Comparison of ENCODE assay signal across 19 mouse cellular contexts in genomic region chr7:110823593-110823992, GRCm38 (mm10). TPM values are rescaled to one million over a fixed set of nuclear protein-coding genes. Genes with fewer than 3 reads are reported as not detected.
A peak's percentile ranks its signal among the peaks of the same experiment; 100 is the strongest.
DNase-seq lines count a peak whose midpoint lies in the region; TF ChIP-seq lines count a peak whose summit lies in the region.
"Had no signal": no experiment of that assay in that cellular context is flagged by ENCODE, and none has a peak within 500 bp of the region (broad histone marks: within the 10 kb centered on the region; RNA-seq: fewer than 3 reads in every experiment).

No protein-coding gene starts in this region.

- TF ChIP-seq EP300 in MEL (IDR thresholded peaks at IDR 0.05; ENCODE audit: low read depth in 1 of 2, low read length in 2 of 2): peak; percentile 69 to 82

- TF ChIP-seq RAD21 in MEL (IDR thresholded peaks at IDR 0.05; ENCODE audit: low read depth, low read length): no peak; the same call in 1 of the 2 replicates

- peaks cover 8 to 27% of the 10 kb centered on the region in 2 experiments for H3K36me3 ChIP-seq in MEL (ENCODE audit: control insufficient read depth in 1 of 2, insufficient read depth in 2 of 2, low read length in 2 of 2)
- peaks cover 18% of the 10 kb centered on the region for H3K36me3 ChIP-seq in macrophage (ENCODE audit: inconsistent target)

- H3K27me3 ChIP-seq in MEL (ENCODE audit: control insufficient read depth in 1 of 2, insufficient read depth in 2 of 2, low read length in 2 of 2): no peaks in the 10 kb centered on the region
- H3K27me3 ChIP-seq: intestine, embryonic 15.5 days; limb, embryonic 13.5 days; midbrain, embryonic 12.5 days; neural tube, embryonic 13.5 days had no signal

- H3K4me1 ChIP-seq in MEL (ENCODE audit: control insufficient read depth in 1 of 2, insufficient read depth in 2 of 2, low read length in 2 of 2): peaks cover 19 to 24% of the 10 kb centered on the region in 2 experiments
- H3K4me1 ChIP-seq in bone marrow, adult 2 months (ENCODE audit: control insufficient read depth, insufficient read depth, low read length): peaks cover 7% of the 10 kb centered on the region
- H3K4me1 ChIP-seq: forebrain, embryonic 10.5 days; midbrain, embryonic 12.5 days had no signal

- TF ChIP-seq POLR2A in MEL (IDR thresholded peaks at IDR 0.05; ENCODE audit: control insufficient read depth in 1 of 2, insufficient read depth in 1 of 2, low read depth in 1 of 2, low read length in 2 of 2, poor library complexity in 1 of 2): no peak
- no peak for TF ChIP-seq POLR2A in bone marrow, adult 2 months (IDR thresholded peaks at IDR 0.05; ENCODE audit: borderline replicate concordance, control insufficient read depth, low read depth, low read length)

- TF ChIP-seq CTCF in layer of hippocampus, adult 2 months (conservative IDR thresholded peaks at IDR 0.05): no peak
- TF ChIP-seq CTCF in MEL (IDR thresholded peaks at IDR 0.05 in 2 of 3, conservative IDR thresholded peaks at IDR 0.05 in 1 of 3; ENCODE audit: control insufficient read depth in 1 of 3, insufficient read depth in 1 of 3, low read depth in 2 of 3, low read length in 3 of 3, poor library complexity in 1 of 3, severe bottlenecking in 1 of 3): no peak
- TF ChIP-seq CTCF in bone marrow, adult 2 months (IDR thresholded peaks at IDR 0.05; ENCODE audit: control insufficient read depth, insufficient read depth, low read length): no peak
- no peak for TF ChIP-seq CTCF in left cerebral cortex, adult 2 months (IDR thresholded peaks at IDR 0.05)

- H3K79me2 ChIP-seq in MEL (ENCODE audit: control insufficient read depth, insufficient read depth, low read length, poor library complexity) (no peaks in the 10 kb centered on the region), macrophage (ENCODE audit: inconsistent target) (no peaks in the 10 kb centered on the region)

- no peak overlapping the region for H3K9ac ChIP-seq in MEL (ENCODE audit: control insufficient read depth, low read depth, low read length, poor library complexity, severe bottlenecking)
- H3K9ac ChIP-seq: intestine, embryonic 15.5 days; limb, embryonic 13.5 days; midbrain, embryonic 12.5 days; neural tube, embryonic 13.5 days had no signal

- peak overlapping the region; percentile 23; the same call in 1 of the 2 replicates for H3K27ac ChIP-seq in layer of hippocampus, adult 2 months
- H3K27ac ChIP-seq in MEL (ENCODE audit: control insufficient read depth, low read depth, low read length) (peak overlapping the region; percentile 33), macrophage (peak overlapping the region; percentile 91)
- H3K27ac ChIP-seq in bone marrow, adult 2 months (ENCODE audit: control insufficient read depth, insufficient read depth, low read depth, low read length, poor library complexity): peak overlapping the region; percentile 76; the same call in 1 of the 2 replicates
- no peak overlapping the region for H3K27ac ChIP-seq in left cerebral cortex, adult 2 months
- H3K27ac ChIP-seq: forebrain, embryonic 10.5 days; intestine, embryonic 15.5 days; limb, embryonic 13.5 days; midbrain, embryonic 12.5 days; neural tube, embryonic 13.5 days had no signal

- DNase-seq in layer of hippocampus, adult 2 months (ENCODE audit: low spot score in 2 of 2): no peak
- no peak for DNase-seq in layer of hippocampus, adult 18-20 months (ENCODE audit: low spot score in 2 of 2)
- DNase-seq in MEL (ENCODE audit: low read depth, low spot score): peak; percentile 91
- no peak for DNase-seq in left cerebral cortex, adult 2 months (ENCODE audit: extremely low spot score in 1 of 2, low spot score in 2 of 2)
- no peak for DNase-seq in gastrocnemius, adult 8-10 months (ENCODE audit: low spot score in 2 of 2)
- no peak for DNase-seq in kidney, postnatal 14 days
- DNase-seq: cerebellum, adult 2 months; embryo, embryonic 11 days; gastrocnemius, postnatal 10 days; heart, postnatal 10 days; kidney, postnatal 36 days; thymus, adult 2 months had no signal

- 12% methylated on average over 4 of the region's 4 CpGs for WGBS in bone marrow, adult 2 months
- WGBS in macrophage (ENCODE audit: missing documents): 8% methylated on average over 4 of the region's 4 CpGs

- intact Hi-C loops in left cerebral cortex, adult 2 months (cut with DNase I): no loop called here

- H3K9me3 ChIP-seq in MEL (replicated peaks; ENCODE audit: insufficient read depth, low read length): no peaks in the 10 kb centered on the region
- H3K9me3 ChIP-seq: forebrain, embryonic 10.5 days; intestine, embryonic 15.5 days; limb, embryonic 13.5 days; midbrain, embryonic 12.5 days; neural tube, embryonic 13.5 days had no signal

- H3K4me3 ChIP-seq in layer of hippocampus, adult 2 months: no peak overlapping the region
- H3K4me3 ChIP-seq in MEL (ENCODE audit: control insufficient read depth in 1 of 2, insufficient read depth in 1 of 2, low read depth in 2 of 2, low read length in 2 of 2) (no peak overlapping the region), macrophage (ENCODE audit: inconsistent target) (no peak overlapping the region)
- H3K4me3 ChIP-seq in bone marrow, adult 2 months (replicated peaks; ENCODE audit: control insufficient read depth, low read depth, low read length): no peak overlapping the region
- no peak overlapping the region for H3K4me3 ChIP-seq in left cerebral cortex, adult 2 months
- H3K4me3 ChIP-seq: forebrain, embryonic 10.5 days; intestine, embryonic 15.5 days; limb, embryonic 13.5 days; midbrain, embryonic 12.5 days; neural tube, embryonic 13.5 days had no signal

TF ChIP-seq in MEL, 35 proteins besides CTCF, POLR2A, EP300 and RAD21 (continues in another document):
- TF ChIP-seq TCF12 (IDR thresholded peaks at IDR 0.05; ENCODE audit: low read depth, low read length): peak; percentile 80
- TF ChIP-seq SIN3A (IDR thresholded peaks at IDR 0.05; ENCODE audit: low read length): peak; percentile 47; the same call in 1 of the 2 replicates
- TF ChIP-seq NRF1 (IDR thresholded peaks at IDR 0.05; ENCODE audit: insufficient read depth, low read depth, low read length, poor library complexity, severe bottlenecking): no peak
- peak; percentile 46; the same call in 1 of the 2 replicates for TF ChIP-seq RCOR1 (IDR thresholded peaks at IDR 0.05; ENCODE audit: low read depth, low read length)
- peak; percentile 17; the same call in 1 of the 2 replicates for TF ChIP-seq MAX (IDR thresholded peaks at IDR 0.05; ENCODE audit: low read length)
- no peak for TF ChIP-seq HCFC1 (IDR thresholded peaks at IDR 0.05; ENCODE audit: low read depth, low read length)
- 0 out of 2 replicates have a peak, but pooled peaks have one; percentile 45 for TF ChIP-seq POLR2AphosphoS2 (IDR thresholded peaks at IDR 0.05; ENCODE audit: low read length)
- TF ChIP-seq ETS1 (IDR thresholded peaks at IDR 0.05; ENCODE audit: low read depth, low read length): peak; percentile 70
- TF ChIP-seq POLR2AphosphoS5 (IDR thresholded peaks at IDR 0.05; ENCODE audit: borderline replicate concordance, low read depth, low read length): no peak
- TF ChIP-seq MAZ (IDR thresholded peaks at IDR 0.05; ENCODE audit: low read depth, low read length): no peak

RNA-seq across cellular contexts. Expression of gene Rnf141, which starts 20.7 kb away (rescaled TPM):
- total RNA-seq in layer of hippocampus, adult 2 months (2021): 10 to 100 TPM; 83.4 to 90.6 TPM
- total RNA-seq in layer of hippocampus, adult 18-20 months (2021): 10 to 100 TPM; 79.8 to 82.2 TPM
- 19.7 and 23.3 TPM in 2 replicates for total RNA-seq in MEL (2012; rRNA removed)
- 10 to 100 TPM in 1 of 2 experiments, not detected in 1; 18.8 TPM for polyA plus RNA-seq in MEL (2012; ENCODE audit: insufficient read depth in 1 of 2, insufficient read length in 2 of 2, low read depth in 1 of 2, low replicate concordance in 2 of 2, missing spikeins in 1 of 2)
- 24.6 and 29.9 TPM in 2 replicates for polyA plus RNA-seq in bone marrow, adult 2 months (2011; ENCODE audit: insufficient read depth, insufficient read length, low replicate concordance, missing spikeins)
- 100 to 1,000 TPM in 8 of 26 experiments, 10 to 100 TPM in 18; 31.4 to 143 (median 83.4) TPM for total RNA-seq in macrophage (2018; cell fraction: chromatin; rRNA removed)
- 10 to 100 TPM; 29.4 to 73.9 (median 47.1) TPM for total RNA-seq in macrophage (2018; cell fraction: cytosol; rRNA removed)
- 100 to 1,000 TPM in 5 of 26 experiments, 10 to 100 TPM in 21; 28.2 to 126 (median 70.2) TPM for total RNA-seq in macrophage (2018; cell fraction: nucleus; rRNA removed)
- polyA plus RNA-seq in macrophage (2018): 27.9 to 56.7 TPM (median 33.9 TPM) in 3 replicates
- 10 to 100 TPM; 72.1 to 72.6 TPM for total RNA-seq in left cerebral cortex, adult 2 months (2021)
- 10 to 100 TPM; 19.8 to 25.9 (median 23.2) TPM for total RNA-seq in gastrocnemius, adult 8-10 months (2022)

RNA-seq across cellular contexts. Expression of gene Lyve1, which starts 39.4 kb away (rescaled TPM):
- 1 to 10 TPM in 1 of 2 experiments, under 1 TPM in 1; 0.66 to 2.5 TPM for total RNA-seq in layer of hippocampus, adult 2 months (2021)
- total RNA-seq in layer of hippocampus, adult 18-20 months (2021): 1 to 10 TPM; 1.3 to 1.9 TPM
- total RNA-seq in MEL (2012; rRNA removed): not detected in 2 replicates
- polyA plus RNA-seq in MEL (2012; ENCODE audit: insufficient read depth in 1 of 2, insufficient read length in 2 of 2, low read depth in 1 of 2, low replicate concordance in 2 of 2, missing spikeins in 1 of 2) (not detected), macrophage (2018) (0.11 to 0.95 TPM (median 0.12 TPM) in 3 replicates)
- polyA plus RNA-seq in bone marrow, adult 2 months (2011; ENCODE audit: insufficient read depth, insufficient read length, low replicate concordance, missing spikeins): 4.1 TPM in 1 of 2 replicates, not detected in the other
- total RNA-seq in macrophage (2018; cell fraction: chromatin; rRNA removed): not detected
- total RNA-seq in macrophage (2018; cell fraction: cytosol; rRNA removed): under 1 TPM in 19 of 26 experiments, not detected in 7; 0.06 to 0.36 (median 0.19) TPM
- under 1 TPM in 4 of 26 experiments, not detected in 22; 0.17 to 0.89 (median 0.33) TPM for total RNA-seq in macrophage (2018; cell fraction: nucleus; rRNA removed)
- total RNA-seq in left cerebral cortex, adult 2 months (2021): 1 to 10 TPM; 2.0 to 3.4 TPM
- total RNA-seq in gastrocnemius, adult 8-10 months (2022): 1 to 10 TPM; 1.1 to 6.6 (median 3.2) TPM

RNA-seq across cellular contexts. Expression of gene Ampd3, which starts 55.6 kb away (rescaled TPM):
- total RNA-seq in layer of hippocampus, adult 2 months (2021): 10 to 100 TPM; 20.8 to 25.1 TPM
- 10 to 100 TPM; 23.8 to 24.5 TPM for total RNA-seq in layer of hippocampus, adult 18-20 months (2021)
- 11.7 and 14.8 TPM in 2 replicates for total RNA-seq in MEL (2012; rRNA removed)
- 10 to 100 TPM in 1 of 2 experiments, not detected in 1; 22.3 TPM for polyA plus RNA-seq in MEL (2012; ENCODE audit: insufficient read depth in 1 of 2, insufficient read length in 2 of 2, low read depth in 1 of 2, low replicate concordance in 2 of 2, missing spikeins in 1 of 2)
- 25.5 and 36.5 TPM in 2 replicates for polyA plus RNA-seq in bone marrow, adult 2 months (2011; ENCODE audit: insufficient read depth, insufficient read length, low replicate concordance, missing spikeins)
- total RNA-seq in macrophage (2018; cell fraction: chromatin; rRNA removed): 100 to 1,000 TPM in 16 of 26 experiments, 10 to 100 TPM in 10; 73.4 to 834 (median 156) TPM
- total RNA-seq in macrophage (2018; cell fraction: cytosol; rRNA removed): 100 to 1,000 TPM in 4 of 26 experiments, 10 to 100 TPM in 22; 22.3 to 172 (median 30.3) TPM
- 100 to 1,000 TPM in 15 of 26 experiments, 10 to 100 TPM in 11; 35.2 to 511 (median 111) TPM for total RNA-seq in macrophage (2018; cell fraction: nucleus; rRNA removed)
- polyA plus RNA-seq in macrophage (2018): 28.1 to 43.7 TPM (median 33.5 TPM) in 3 replicates
- 10 to 100 TPM; 24.4 to 25.3 TPM for total RNA-seq in left cerebral cortex, adult 2 months (2021)
- total RNA-seq in gastrocnemius, adult 8-10 months (2022): 10 to 100 TPM in 2 of 4 experiments, 1 to 10 TPM in 2; 7.4 to 11.7 (median 9.5) TPM
